Mouse (Mus musculus): ENCODE data around the gene Macrod2.

GRCm38 (mm10) chr2:140847817-140848428 is 452.8 kb downstream of the Macrod2 start:
- TF ChIP-seq CTCF (IDR thresholded peaks at IDR 0.05; ENCODE audit: control insufficient read depth, insufficient read depth, insufficient replicate concordance, low read depth, low read length) (no peak), POLR2A (IDR thresholded peaks at IDR 0.05; ENCODE audit: control insufficient read depth, low read depth, low read length) (no peak)

Measured in testis, adult 2 months (tissue).